Mouse (Mus musculus): ENCODE measurements around the gene Kcna1.

Kcna1 gene

GRCm38 (mm10) chr6:126595805-126596629 is 50.2 kb downstream of the Kcna1 start:
- DNase-seq = no peak

- DNase-seq = no peak
Observed at GRCm38 (mm10) chr6:126595130-126595529, 51.1 kb downstream of the Kcna1 start.

- no peak for DNase-seq
Observed at GRCm38 (mm10) chr6:126594365-126594764, 51.8 kb downstream of the Kcna1 start.

GRCm38 (mm10) chr6:126593336-126593735 is 52.8 kb downstream of the Kcna1 start:
- DNase-seq = no peak
